Mouse (Mus musculus) erythroblast, embryonic 14.5 days (primary cell): ENCODE measurements around the gene Fam166a.

Experiments used
- GATA1 ChIP-seq: IDR thresholded peaks from 2 replicates; pipeline ENCODE4 v1.6.1; 2012; ENCODE audit warnings: low read length, inconsistent platforms, mixed read lengths
- TAL1 ChIP-seq: IDR thresholded peaks from 3 replicates; pipeline ENCODE4 v1.6.1; 2012; ENCODE audit warnings: low read length, inconsistent platforms, mixed read lengths

DNA sequence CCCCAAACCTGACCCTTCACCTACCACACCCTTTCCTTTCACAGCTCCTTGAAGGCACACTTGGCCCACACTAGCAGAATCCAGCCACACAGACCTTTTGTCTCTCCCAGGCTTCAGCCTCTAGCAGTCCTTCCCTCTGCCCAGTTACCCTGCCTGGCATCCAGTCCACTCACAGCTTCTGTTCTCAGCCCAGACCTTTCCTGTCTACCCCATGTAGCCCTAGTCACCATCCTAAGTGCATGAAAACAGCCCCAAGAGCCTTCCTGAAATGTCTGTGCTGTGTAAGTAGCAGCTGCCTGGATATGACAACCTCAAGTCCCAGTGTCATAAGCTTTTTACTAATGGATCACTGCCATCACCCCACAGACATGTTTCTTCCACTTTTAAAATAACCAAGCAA is 20.6 kb upstream of the Fam166a start:
- no peak for TF ChIP-seq TAL1
- TF ChIP-seq GATA1, result no peak
